Mouse (Mus musculus) heart, postnatal 0 days (tissue): ENCODE data around the gene Fam227b.

Experiments
- CTCF ChIP-seq: IDR thresholded peaks from 2 replicates; pipeline ENCODE4 v1.5.1; 2016; ENCODE audit warnings: antibody characterized with exemption, control low read depth, low read depth
- EP300 ChIP-seq: IDR thresholded peaks from 2 replicates; pipeline ENCODE4 v1.6.1; 2016; ENCODE audit warnings: antibody characterized with exemption, low read depth

DNA sequence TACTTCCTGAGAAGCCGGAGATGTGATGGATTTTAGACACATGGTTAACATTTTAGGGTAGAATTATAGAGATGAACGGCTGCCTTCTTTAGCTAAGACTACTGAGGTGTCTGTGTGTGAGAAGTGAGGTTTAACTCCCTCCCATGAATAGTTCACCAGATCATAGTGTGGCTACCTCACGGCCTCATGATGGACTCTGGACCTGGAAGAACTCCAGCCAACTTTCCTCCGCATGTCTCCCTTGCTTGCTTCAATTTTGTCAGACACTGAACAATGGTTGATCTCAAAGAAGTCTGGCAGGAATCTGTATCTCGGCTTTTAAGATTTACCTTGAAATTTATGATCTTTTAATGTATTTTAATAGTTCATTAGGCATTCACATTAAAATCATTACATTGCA, 106.2 kb downstream of the Fam227b start:
- TF ChIP-seq CTCF (no peak), EP300 (no peak)
